Mouse (Mus musculus) olfactory bulb, adult 2 months (tissue): ENCODE data around the gene Gm17535. TPM values are rescaled to one million over a fixed set of nuclear protein-coding genes. Genes with fewer than 3 reads are reported as not detected.
"Not testable (repeated sequence)": the region's sequence is repeated elsewhere in the genome, so short reads cannot be mapped to it uniquely, and the experiment has no call there.

Source experiments
- H3K27ac ChIP-seq: fragments of 200-500 bp; 2 replicates; pipeline ENCODE4 v1.5.1; 2012; ENCODE audit warnings: low read depth, low read length; ENCODE audit not compliant: insufficient read depth
- H3K4me1 ChIP-seq: fragments of 200-500 bp; 2 replicates; pipeline ENCODE4 v1.6.1; 2012; ENCODE audit warnings: low read length; ENCODE audit not compliant: control insufficient read depth, insufficient read depth
- H3K4me3 ChIP-seq: fragments of 200-500 bp; 2 replicates; pipeline ENCODE4 v1.5.1; 2012; ENCODE audit warnings: mild to moderate bottlenecking, low read depth, low read length, moderate library complexity; ENCODE audit not compliant: insufficient read depth
- WGBS: fragments of 180-500 bp; shearing (Covaris S2); methylation state at CpG from one replicate; pipeline ENCODE4 v1.1.7; 2018; 5-methylcytosine and 5-hydroxymethylcytosine counted together
- polyA plus RNA-seq: library from polyadenylated mRNA; stranded (reverse); fragments of >200 nt; gene quantifications from 2 replicates; pipeline ENCODE4 v1.2.4, GENCODE M21; 2012; ENCODE audit warnings: low replicate concordance; ENCODE audit not compliant: missing spikeins, insufficient read depth, insufficient read length

Gene Gm17535
- polyA plus RNA-seq, 1 experiment: not detected

DNA sequence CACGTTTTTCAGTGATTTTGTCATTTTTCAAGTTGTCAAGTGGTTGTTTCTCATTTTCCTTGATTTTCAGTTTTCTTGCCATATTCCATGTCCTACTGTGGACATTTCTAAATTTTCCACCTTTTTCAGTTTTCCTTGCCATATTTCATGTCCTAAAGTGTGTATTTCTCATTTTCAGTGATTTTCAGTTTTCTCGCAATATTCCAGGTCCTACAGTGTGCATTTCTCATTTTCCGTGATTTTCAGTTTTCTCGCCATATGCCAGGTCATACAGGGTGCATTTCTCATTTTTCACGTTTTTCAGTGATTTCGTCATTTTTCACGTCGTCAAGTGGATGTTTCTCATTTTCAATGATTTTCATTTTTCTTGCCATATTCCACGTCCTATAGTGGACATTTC lies 15.5 kb upstream of the Gm17535 start:
- H3K27ac ChIP-seq: not testable (repeated sequence)
- 64% methylated on average over 9 of the region's 9 CpGs for WGBS

GRCm38 (mm10) chr9:3019835-3020727 lies 14.3 kb upstream of the Gm17535 start:
- 79% methylated on average over 16 of the region's 19 CpGs for WGBS
- H3K4me1 ChIP-seq, H3K4me3 ChIP-seq, H3K27ac ChIP-seq: not testable (repeated sequence)

More for the DNA sequence above, 15.5 kb upstream of the Gm17535 start:
- not testable (repeated sequence) for H3K4me3 ChIP-seq, H3K4me1 ChIP-seq

DNA sequence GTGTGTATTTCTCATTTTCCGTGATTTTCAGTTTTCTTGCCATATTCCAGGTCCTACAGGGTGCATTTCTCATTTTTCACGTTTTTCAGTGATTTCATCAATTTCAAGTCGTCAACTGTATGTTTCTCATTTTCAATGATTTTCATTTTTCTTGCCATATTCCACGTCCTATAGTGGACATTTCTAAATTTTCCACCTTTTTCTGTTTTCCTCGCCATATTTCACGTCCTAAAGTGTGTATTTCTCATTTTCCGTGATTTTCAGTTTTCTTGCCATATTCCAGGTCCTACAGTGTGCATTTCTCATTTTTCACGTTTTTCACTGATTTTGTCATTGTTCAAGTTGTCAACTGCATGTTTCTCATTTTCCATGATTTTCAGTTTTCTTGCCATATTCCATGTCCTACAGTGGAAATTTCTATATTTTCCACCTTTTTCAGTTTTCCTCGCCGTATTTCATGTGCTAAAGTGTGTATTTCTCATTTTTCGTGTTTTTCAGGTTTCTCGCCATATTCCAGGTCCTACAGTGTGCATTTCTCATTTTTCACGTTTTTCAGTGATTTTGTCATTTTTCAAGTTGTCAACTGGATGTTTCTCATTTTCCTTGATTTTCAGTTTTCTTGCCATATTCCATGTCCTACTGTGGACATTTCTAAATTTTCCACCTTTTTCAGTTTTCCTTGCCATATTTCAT lies 11.9 kb upstream of the Gm17535 start:
- WGBS: 79% methylated on average over 11 of the region's 13 CpGs
- not testable (repeated sequence) for H3K4me3 ChIP-seq, H3K27ac ChIP-seq, H3K4me1 ChIP-seq

GRCm38 (mm10) chr9:3023312-3023984 lies 11.0 kb upstream of the Gm17535 start, which contains the start of gene Gm10718:
Gene Gm10718, plus strand, starts transcription at chr9:3023547.
- WGBS: 77% methylated on average over 12 of the region's 13 CpGs
- H3K4me1 ChIP-seq, H3K4me3 ChIP-seq, H3K27ac ChIP-seq: not testable (repeated sequence)

DNA sequence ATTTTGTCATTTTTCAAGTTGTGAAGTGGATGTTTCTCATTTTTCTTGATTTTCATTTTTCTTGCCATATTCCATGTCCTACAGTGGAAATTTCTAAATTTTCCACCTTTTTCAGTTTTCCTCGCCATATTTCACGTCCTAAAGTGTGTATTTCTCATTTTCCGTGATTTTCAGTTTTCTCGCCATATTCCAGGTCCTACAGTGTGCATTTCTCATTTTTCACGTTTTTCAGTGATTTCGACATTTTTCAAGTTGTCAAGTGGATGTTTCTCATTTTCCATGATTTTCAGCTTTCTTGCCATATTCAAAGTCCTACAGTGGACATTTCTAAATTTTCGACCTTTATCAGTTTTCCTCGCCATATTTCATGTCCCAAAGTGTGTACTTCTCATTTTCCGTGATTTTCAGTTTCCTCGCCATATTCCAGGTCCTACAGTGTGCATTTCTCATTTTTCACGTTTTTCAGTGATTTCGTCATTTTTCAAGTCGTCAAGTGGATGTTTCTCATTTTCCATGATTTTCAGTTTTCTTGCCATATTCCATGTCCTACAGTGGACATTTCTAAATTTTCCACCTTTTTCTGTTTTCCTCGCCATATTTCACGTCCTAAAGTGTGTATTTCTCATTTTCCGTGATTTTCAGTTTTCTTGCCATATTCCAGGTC lies 10.3 kb upstream of the Gm17535 start:
- not testable (repeated sequence) for H3K27ac ChIP-seq, H3K4me1 ChIP-seq, H3K4me3 ChIP-seq
- WGBS: 76% methylated on average over 16 of the region's 16 CpGs

GRCm38 (mm10) chr9:3024912-3025467 lies 9.4 kb upstream of the Gm17535 start, which contains the start of gene Gm10717:
Gene Gm10717, plus strand, starts transcription at chr9:3025417.
- H3K4me1 ChIP-seq, H3K4me3 ChIP-seq, H3K27ac ChIP-seq: not testable (repeated sequence)
- 73% methylated on average over 12 of the region's 12 CpGs for WGBS

- WGBS: 70% methylated on average over 5 of the region's 6 CpGs
- H3K4me1 ChIP-seq, H3K27ac ChIP-seq, H3K4me3 ChIP-seq: not testable (repeated sequence)
Observed at GRCm38 (mm10) chr9:3025653-3026052, 8.7 kb upstream of the Gm17535 start.

GRCm38 (mm10) chr9:3026136-3026535 lies 8.3 kb upstream of the Gm17535 start:
- H3K27ac ChIP-seq: not testable (repeated sequence)
- 78% methylated on average over 5 of the region's 5 CpGs for WGBS

DNA sequence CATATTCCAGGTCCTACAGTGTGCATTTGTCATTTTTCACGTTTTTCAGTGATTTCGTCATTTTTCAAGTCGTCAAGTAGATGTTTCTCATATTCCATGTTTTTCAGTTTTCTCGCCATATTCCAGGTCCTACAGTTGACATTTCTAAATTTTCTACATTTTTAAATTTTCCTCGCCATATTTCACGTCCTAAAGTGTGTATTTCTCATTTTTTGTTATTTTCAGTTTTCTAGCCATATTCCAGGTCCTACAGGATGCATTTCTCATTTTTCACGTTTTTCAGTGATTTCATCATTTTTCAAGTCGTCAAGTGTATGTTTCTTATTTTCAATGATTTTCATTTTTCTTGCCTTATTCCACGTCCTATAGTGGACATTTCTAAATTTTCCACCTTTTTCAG lies 7.7 kb upstream of the Gm17535 start:
- not testable (repeated sequence) for H3K4me3 ChIP-seq, H3K4me1 ChIP-seq, H3K27ac ChIP-seq
- 68% methylated on average over 9 of the region's 9 CpGs for WGBS

More at GRCm38 (mm10) chr9:3026136-3026535, 8.3 kb upstream of the Gm17535 start:
- not testable (repeated sequence) for H3K4me3 ChIP-seq, H3K4me1 ChIP-seq

- H3K4me3 ChIP-seq, H3K4me1 ChIP-seq, H3K27ac ChIP-seq: not testable (repeated sequence)
- WGBS: 74% methylated on average over 9 of the region's 9 CpGs
Observed at GRCm38 (mm10) chr9:3027200-3027599, 7.2 kb upstream of the Gm17535 start.

GRCm38 (mm10) chr9:3029276-3030000 lies 5.0 kb upstream of the Gm17535 start:
- H3K4me1 ChIP-seq, H3K4me3 ChIP-seq, H3K27ac ChIP-seq: not testable (repeated sequence)
- WGBS: 68% methylated on average over 14 of the region's 16 CpGs

DNA sequence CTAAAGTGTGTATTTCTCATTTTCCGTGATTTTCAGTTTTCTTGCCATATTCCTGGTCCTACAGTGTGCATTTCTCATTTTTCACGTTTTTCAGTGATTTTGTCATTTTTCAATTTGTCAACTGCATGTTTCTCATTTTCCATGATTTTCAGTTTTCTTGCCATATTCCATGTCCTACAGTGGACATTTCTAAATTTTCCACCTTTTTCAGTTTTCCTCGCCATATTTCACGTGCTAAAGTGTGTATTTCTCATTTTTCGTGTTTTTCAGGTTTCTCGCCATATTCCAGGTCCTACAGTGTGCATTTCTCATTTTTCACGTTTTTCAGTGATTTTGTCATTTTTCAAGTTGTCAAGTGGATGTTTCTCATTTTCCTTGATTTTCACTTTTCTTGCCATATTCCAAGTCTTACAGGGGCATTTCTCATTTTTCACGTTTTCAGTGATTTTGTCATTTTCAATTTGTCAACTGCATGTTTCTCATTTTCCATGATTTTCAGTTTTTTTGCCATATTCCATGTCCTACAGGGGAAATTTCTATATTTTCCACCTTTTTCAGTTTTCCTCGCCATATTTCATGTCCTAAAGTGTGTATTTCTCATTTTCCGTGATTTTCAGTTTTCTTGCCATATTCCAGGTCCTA lies 3.6 kb upstream of the Gm17535 start:
- H3K4me3 ChIP-seq, H3K27ac ChIP-seq, H3K4me1 ChIP-seq: not testable (repeated sequence)
- WGBS: 66% methylated on average over 2 of the region's 10 CpGs

GRCm38 (mm10) chr9:3036577-3036976 lies 2.2 kb downstream of the Gm17535 start, which contains the start of gene Gm10715:
Gene Gm10715, plus strand, starts transcription at chr9:3036877.
- 82% methylated on average over 8 of the region's 8 CpGs for WGBS
- H3K27ac ChIP-seq, H3K4me3 ChIP-seq, H3K4me1 ChIP-seq: not testable (repeated sequence)
